Mouse (Mus musculus) bone marrow, adult 2 months (tissue): Measurements from ENCODE around the gene C2cd5.

Source experiments
- CTCF ChIP-seq: fragments of 200-500 bp; IDR thresholded peaks from 2 replicates; pipeline ENCODE4 v1.5.1; 2011; ENCODE audit warnings: low read length, control low read depth; ENCODE audit not compliant: control insufficient read depth, insufficient read depth
- POLR2A ChIP-seq: fragments of 200-500 bp; IDR thresholded peaks from 2 replicates; pipeline ENCODE4 v1.6.1; 2011; ENCODE audit warnings: low read depth, mild to moderate bottlenecking, control low read depth, low read length, borderline replicate concordance; ENCODE audit not compliant: control insufficient read depth

GRCm38 (mm10) chr6:142962476-142962875, 137.5 kb downstream of the C2cd5 start:
- no peak for TF ChIP-seq CTCF
- no peak for TF ChIP-seq POLR2A
